Mouse (Mus musculus) liver, postnatal 0 days (tissue): Measurements from ENCODE around the gene Fetub.

Experiments
- CTCF ChIP-seq: sonication (generic); IDR thresholded peaks from 2 replicates; pipeline ENCODE4 v1.5.1; 2016; ENCODE audit warnings: antibody characterized with exemption, low read depth
- EP300 ChIP-seq: IDR thresholded peaks from 2 replicates; pipeline ENCODE4 v1.6.1; 2016; ENCODE audit warnings: antibody characterized with exemption, low read depth, mild to moderate bottlenecking

GRCm38 (mm10) chr16:22961073-22961472 is 42.9 kb downstream of the Fetub start:
- no peak for TF ChIP-seq EP300
- no peak for TF ChIP-seq CTCF
